Mouse (Mus musculus): ENCODE data around the gene Rbms3. TPM values are rescaled to one million over a fixed set of nuclear protein-coding genes. Genes with fewer than 3 reads are reported as not detected.

The Rbms3 gene
- polyA plus RNA-seq, 1 experiment from 2014 or later = 23.5 TPM

DNA sequence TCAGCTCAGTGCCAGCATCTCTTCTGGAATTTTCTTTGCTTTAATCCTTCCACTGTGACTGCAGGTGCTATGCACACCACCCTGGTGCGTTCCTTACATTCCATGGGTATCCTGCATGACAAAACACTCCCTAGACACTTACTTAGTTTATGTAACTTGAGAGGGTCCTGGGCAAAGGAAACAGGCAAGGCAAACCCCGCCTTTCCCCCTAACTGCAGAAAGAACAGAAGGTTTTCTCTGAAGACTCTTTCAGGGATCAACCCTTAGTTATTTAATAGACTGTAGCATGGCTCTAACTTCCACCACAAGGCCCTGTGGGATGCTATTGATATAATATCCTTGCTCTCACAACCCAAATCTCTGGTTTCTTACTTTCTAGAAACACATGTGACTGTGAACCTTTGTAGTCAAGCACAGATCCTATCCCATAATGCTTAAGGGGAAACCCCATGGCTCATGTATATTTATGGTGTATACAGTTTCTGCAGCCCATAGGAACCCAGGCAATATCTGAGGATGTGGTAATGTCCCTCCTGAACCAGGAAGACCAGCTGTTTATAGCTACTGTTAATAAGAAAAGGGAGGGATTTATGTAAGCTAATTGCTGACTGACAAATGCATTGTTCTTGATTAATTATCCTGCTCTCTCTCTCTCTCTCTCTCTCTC is 557.1 kb downstream of the Rbms3 start:
- ATAC-seq (replicated peaks; ENCODE audit: low FRiP score) = no peak
- Histone ChIP-seq H3K4me1 (replicated peaks; ENCODE audit: control insufficient read depth, insufficient read depth, low read length) (peaks cover 5% of the 10 kb centered on the region; the same call in 1 of the 2 replicates), H3K4me3 (ENCODE audit: low read depth, low read length) (no peak overlapping the region), H3K9ac (ENCODE audit: low read depth, low read length) (no peak overlapping the region), H3K27me3 (replicated peaks; ENCODE audit: control insufficient read depth, insufficient read depth, low read length) (no peaks in the 10 kb centered on the region), H3K4me2 (no peak overlapping the region), H3K36me3 (ENCODE audit: control insufficient read depth, insufficient read depth, low read length) (no peaks in the 10 kb centered on the region), H3K9me3 (ENCODE audit: control insufficient read depth, low read length) (no peaks in the 10 kb centered on the region), H3K27ac (ENCODE audit: low read depth, low read length) (no peak overlapping the region)
- no peak for DNase-seq (ENCODE audit: low spot score)
- WGBS = 37% methylated on average over 2 of the region's 2 CpGs

DNA sequence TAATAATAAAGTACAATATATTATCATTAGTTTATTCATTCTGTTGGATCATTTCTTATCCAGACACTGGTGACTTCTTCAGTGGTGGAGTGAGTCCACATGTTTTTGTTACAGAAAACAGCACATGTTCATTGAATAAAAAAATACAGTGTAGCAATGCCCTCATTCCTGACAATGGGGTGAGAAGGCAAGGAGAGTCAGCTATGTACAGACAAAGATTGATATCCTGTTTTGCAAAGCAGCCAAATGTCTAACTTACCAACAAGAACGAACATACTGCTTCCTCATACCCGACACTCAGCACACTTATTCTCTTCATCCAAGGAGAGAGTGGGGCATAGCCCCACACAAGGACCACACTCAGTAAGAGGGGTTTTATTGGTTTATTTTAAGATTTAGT is 559.1 kb downstream of the Rbms3 start:
- no peak overlapping the region for H3K4me3 ChIP-seq (ENCODE audit: low read depth, low read length)
- H3K9me3 ChIP-seq (ENCODE audit: control insufficient read depth, low read length) = no peaks in the 10 kb centered on the region
- H3K27me3 ChIP-seq (replicated peaks; ENCODE audit: control insufficient read depth, insufficient read depth, low read length) = no peaks in the 10 kb centered on the region
- no peaks in the 10 kb centered on the region for H3K36me3 ChIP-seq (ENCODE audit: control insufficient read depth, insufficient read depth, low read length)
- DNase-seq (ENCODE audit: low spot score) = no peak
- no peak overlapping the region for H3K4me2 ChIP-seq
- H3K4me1 ChIP-seq (replicated peaks; ENCODE audit: control insufficient read depth, insufficient read depth, low read length) = no peaks in the 10 kb centered on the region
- H3K27ac ChIP-seq (ENCODE audit: low read depth, low read length) = no peak overlapping the region
- WGBS = 75% methylated on average over 2 of the region's 2 CpGs
- no peak overlapping the region for H3K9ac ChIP-seq (ENCODE audit: low read depth, low read length)
- no peak for ATAC-seq (replicated peaks; ENCODE audit: low FRiP score)

DNA sequence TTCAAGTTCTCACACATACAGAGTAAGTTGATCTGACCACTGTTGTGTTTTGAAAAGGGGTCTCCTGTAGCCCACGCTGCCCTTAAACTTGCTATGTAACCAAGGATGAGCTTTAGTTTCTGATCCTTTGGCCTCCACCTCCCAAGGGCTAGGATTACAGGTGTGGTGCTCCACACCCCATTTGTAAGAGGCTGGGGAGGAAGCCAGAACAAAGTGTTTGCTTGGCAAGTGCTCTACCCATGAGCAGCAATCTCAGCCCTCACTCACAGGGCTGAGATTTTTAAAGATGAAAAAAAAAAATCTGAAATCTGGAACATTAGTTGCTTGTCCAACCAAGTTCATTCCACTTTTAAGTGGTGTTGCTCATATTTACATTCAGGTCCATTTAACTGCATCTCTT is 560.5 kb downstream of the Rbms3 start:
- Histone ChIP-seq H3K4me2 (no peak overlapping the region), H3K4me3 (ENCODE audit: low read depth, low read length) (no peak overlapping the region), H3K36me3 (ENCODE audit: control insufficient read depth, insufficient read depth, low read length) (no peaks in the 10 kb centered on the region), H3K27ac (ENCODE audit: low read depth, low read length) (no peak overlapping the region), H3K9ac (ENCODE audit: low read depth, low read length) (no peak overlapping the region), H3K4me1 (replicated peaks; ENCODE audit: control insufficient read depth, insufficient read depth, low read length) (no peaks in the 10 kb centered on the region), H3K27me3 (replicated peaks; ENCODE audit: control insufficient read depth, insufficient read depth, low read length) (no peaks in the 10 kb centered on the region), H3K9me3 (ENCODE audit: control insufficient read depth, low read length) (no peaks in the 10 kb centered on the region)
- ATAC-seq (replicated peaks; ENCODE audit: low FRiP score) = no peak
- DNase-seq (ENCODE audit: low spot score) = no peak
- WGBS = 85% methylated on average over 1 of the region's 1 CpGs

DNA sequence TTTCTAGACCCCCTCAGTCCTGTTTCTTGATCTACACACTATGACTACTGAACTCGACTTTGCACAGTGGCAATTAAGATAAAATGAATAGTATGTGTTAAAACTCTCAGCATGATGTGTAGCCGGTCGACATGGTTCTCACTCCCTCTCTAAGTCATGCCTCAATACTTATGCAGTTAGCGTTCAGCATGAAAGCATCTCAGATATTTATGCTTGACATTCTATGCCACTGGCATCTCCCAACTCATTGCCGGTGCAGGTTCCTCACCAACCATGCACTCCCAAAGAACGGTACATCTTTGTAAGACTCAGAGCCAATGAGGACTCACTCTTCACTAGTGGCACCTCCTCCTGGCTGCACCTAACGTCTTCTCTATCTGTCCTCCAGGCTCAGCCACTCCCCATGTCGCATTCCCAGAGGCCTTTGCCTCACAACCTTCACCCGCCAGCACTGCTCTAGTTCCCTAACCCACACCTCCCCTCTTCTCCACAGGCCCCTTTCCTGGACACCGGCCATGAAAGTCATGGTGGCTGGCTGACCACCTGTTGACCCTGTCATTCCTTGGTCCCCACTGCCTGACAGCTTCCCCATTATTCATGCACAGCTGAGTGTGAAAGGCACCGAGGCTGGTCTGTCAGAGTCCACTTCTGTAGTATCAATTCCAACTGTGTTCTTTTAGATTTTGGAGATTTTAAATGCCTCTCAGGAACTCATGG is 561.9 kb downstream of the Rbms3 start:
- Histone ChIP-seq H3K4me2 (no peak overlapping the region), H3K9me3 (ENCODE audit: control insufficient read depth, low read length) (no peaks in the 10 kb centered on the region), H3K27me3 (replicated peaks; ENCODE audit: control insufficient read depth, insufficient read depth, low read length) (no peaks in the 10 kb centered on the region), H3K4me1 (replicated peaks; ENCODE audit: control insufficient read depth, insufficient read depth, low read length) (no peaks in the 10 kb centered on the region), H3K4me3 (ENCODE audit: low read depth, low read length) (no peak overlapping the region), H3K9ac (ENCODE audit: low read depth, low read length) (no peak overlapping the region), H3K27ac (ENCODE audit: low read depth, low read length) (no peak overlapping the region), H3K36me3 (ENCODE audit: control insufficient read depth, insufficient read depth, low read length) (no peaks in the 10 kb centered on the region)
- WGBS = 83% methylated on average over 11 of the region's 11 CpGs
- ATAC-seq (replicated peaks; ENCODE audit: low FRiP score) (no peak), DNase-seq (ENCODE audit: low spot score) (no peak)

DNA sequence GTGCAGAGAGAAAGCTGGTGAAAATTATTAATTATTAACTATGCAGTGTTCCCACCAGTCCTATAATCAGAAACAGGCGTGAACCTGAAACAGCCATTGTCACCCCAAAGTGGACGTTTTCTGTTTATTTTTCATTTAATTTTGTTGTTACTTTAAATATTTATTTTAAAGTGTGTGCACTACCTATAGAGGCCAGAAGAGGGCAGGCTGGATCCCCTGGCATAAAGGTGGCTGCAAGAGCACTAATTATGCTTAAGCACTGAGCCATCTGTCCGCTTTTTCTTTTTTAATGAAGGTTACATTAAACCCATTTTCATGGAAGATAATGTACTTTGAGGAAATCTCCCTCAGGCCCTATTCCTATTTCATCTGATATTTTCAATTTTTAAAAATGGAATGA is 563.2 kb downstream of the Rbms3 start:
- Histone ChIP-seq H3K9me3 (ENCODE audit: control insufficient read depth, low read length) (no peaks in the 10 kb centered on the region), H3K4me2 (no peak overlapping the region), H3K4me1 (replicated peaks; ENCODE audit: control insufficient read depth, insufficient read depth, low read length) (no peaks in the 10 kb centered on the region), H3K27ac (ENCODE audit: low read depth, low read length) (no peak overlapping the region), H3K36me3 (ENCODE audit: control insufficient read depth, insufficient read depth, low read length) (no peaks in the 10 kb centered on the region), H3K9ac (ENCODE audit: low read depth, low read length) (no peak overlapping the region), H3K4me3 (ENCODE audit: low read depth, low read length) (no peak overlapping the region), H3K27me3 (replicated peaks; ENCODE audit: control insufficient read depth, insufficient read depth, low read length) (no peaks in the 10 kb centered on the region)
- WGBS = 75% methylated on average over 3 of the region's 3 CpGs
- DNase-seq (ENCODE audit: low spot score) = no peak
- no peak for ATAC-seq (replicated peaks; ENCODE audit: low FRiP score)

DNA sequence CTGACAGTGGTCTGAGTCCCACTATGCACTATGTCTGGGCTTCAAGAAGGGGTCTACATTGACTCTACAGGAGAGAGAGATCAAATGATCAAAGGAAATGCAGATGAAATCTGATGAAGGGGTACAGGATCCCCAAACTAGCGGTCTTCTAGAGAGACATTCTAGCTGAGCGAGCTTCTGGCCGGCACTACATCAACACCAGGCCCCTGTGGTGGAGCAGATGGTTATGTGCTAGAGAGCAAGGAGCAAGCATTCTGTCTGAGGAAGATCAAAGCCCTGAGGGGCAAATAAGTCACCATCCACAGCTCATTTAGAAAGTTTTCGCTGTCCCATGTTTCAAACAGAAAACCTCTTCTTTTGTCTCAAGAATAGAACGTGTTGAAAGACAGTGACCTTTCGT is 564.1 kb downstream of the Rbms3 start:
- DNase-seq (ENCODE audit: low spot score) (no peak), ATAC-seq (replicated peaks; ENCODE audit: low FRiP score) (no peak)
- H3K36me3 ChIP-seq (ENCODE audit: control insufficient read depth, insufficient read depth, low read length) = no peaks in the 10 kb centered on the region
- no peak overlapping the region for H3K4me3 ChIP-seq (ENCODE audit: low read depth, low read length)
- no peak overlapping the region for H3K4me2 ChIP-seq
- no peaks in the 10 kb centered on the region for H3K9me3 ChIP-seq (ENCODE audit: control insufficient read depth, low read length)
- no peak overlapping the region for H3K9ac ChIP-seq (ENCODE audit: low read depth, low read length)
- H3K27ac ChIP-seq (ENCODE audit: low read depth, low read length) = no peak overlapping the region
- H3K27me3 ChIP-seq (replicated peaks; ENCODE audit: control insufficient read depth, insufficient read depth, low read length) = no peaks in the 10 kb centered on the region
- WGBS = 87% methylated on average over 6 of the region's 6 CpGs
- no peaks in the 10 kb centered on the region for H3K4me1 ChIP-seq (replicated peaks; ENCODE audit: control insufficient read depth, insufficient read depth, low read length)

DNA sequence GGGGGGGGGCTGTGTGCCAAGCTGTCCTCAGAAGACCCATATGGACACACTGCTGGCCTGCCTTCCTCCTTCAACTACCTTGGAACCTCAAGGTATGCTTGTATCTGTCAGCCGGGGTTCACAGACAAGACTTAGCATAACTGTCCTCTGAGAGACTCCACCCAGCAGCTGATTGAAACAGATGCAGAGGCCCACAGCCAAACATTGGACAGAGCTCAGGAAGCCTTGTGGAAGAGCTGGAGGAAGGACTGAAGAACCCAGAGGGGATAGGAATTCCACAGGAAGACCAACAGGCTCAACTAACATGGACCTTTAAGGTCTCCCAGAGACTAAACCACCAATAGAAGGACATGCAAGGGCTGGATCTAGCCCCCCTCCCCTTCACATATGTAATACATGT is 570.1 kb downstream of the Rbms3 start:
- 94% methylated on average over 1 of the region's 1 CpGs for WGBS

DNA sequence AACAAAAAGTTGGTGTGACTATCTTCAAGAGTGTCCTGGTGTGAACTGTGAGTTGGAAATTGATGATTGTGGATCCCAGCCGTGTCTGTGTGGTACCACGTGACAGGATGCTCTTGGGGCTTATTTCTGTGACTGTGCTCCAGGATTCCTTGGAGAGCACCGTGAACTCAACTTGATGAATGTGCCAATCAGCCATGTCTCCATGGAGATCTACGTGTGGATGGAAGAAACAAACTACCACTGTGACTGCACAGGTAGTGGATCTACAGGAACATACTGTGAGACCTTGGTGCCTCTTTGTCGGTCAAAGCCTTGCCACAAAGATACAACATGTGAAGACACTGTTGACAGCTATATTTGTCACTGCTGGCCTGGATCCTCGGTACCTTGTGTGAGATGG is 570.6 kb downstream of the Rbms3 start:
- Histone ChIP-seq H3K9ac (ENCODE audit: low read depth, low read length) (no peak overlapping the region), H3K27me3 (replicated peaks; ENCODE audit: control insufficient read depth, insufficient read depth, low read length) (no peaks in the 10 kb centered on the region), H3K4me3 (ENCODE audit: low read depth, low read length) (no peak overlapping the region), H3K4me1 (replicated peaks; ENCODE audit: control insufficient read depth, insufficient read depth, low read length) (no peaks in the 10 kb centered on the region), H3K9me3 (ENCODE audit: control insufficient read depth, low read length) (no peaks in the 10 kb centered on the region), H3K27ac (ENCODE audit: low read depth, low read length) (no peak overlapping the region), H3K36me3 (ENCODE audit: control insufficient read depth, insufficient read depth, low read length) (no peaks in the 10 kb centered on the region), H3K4me2 (no peak overlapping the region)
- DNase-seq (ENCODE audit: low spot score) (no peak), ATAC-seq (replicated peaks; ENCODE audit: low FRiP score) (no peak)
- 87% methylated on average over 6 of the region's 6 CpGs for WGBS

More for the DNA sequence above, 570.1 kb downstream of the Rbms3 start:
- ATAC-seq (replicated peaks; ENCODE audit: low FRiP score) = no peak
- H3K9me3 ChIP-seq (ENCODE audit: control insufficient read depth, low read length) = no peaks in the 10 kb centered on the region
- H3K4me3 ChIP-seq (ENCODE audit: low read depth, low read length) = no peak overlapping the region
- no peak overlapping the region for H3K9ac ChIP-seq (ENCODE audit: low read depth, low read length)
- H3K36me3 ChIP-seq (ENCODE audit: control insufficient read depth, insufficient read depth, low read length) = no peaks in the 10 kb centered on the region
- H3K27ac ChIP-seq (ENCODE audit: low read depth, low read length) = no peak overlapping the region
- no peak for DNase-seq (ENCODE audit: low spot score)
- no peaks in the 10 kb centered on the region for H3K4me1 ChIP-seq (replicated peaks; ENCODE audit: control insufficient read depth, insufficient read depth, low read length)
- H3K27me3 ChIP-seq (replicated peaks; ENCODE audit: control insufficient read depth, insufficient read depth, low read length) = no peaks in the 10 kb centered on the region
- H3K4me2 ChIP-seq = no peak overlapping the region

DNA sequence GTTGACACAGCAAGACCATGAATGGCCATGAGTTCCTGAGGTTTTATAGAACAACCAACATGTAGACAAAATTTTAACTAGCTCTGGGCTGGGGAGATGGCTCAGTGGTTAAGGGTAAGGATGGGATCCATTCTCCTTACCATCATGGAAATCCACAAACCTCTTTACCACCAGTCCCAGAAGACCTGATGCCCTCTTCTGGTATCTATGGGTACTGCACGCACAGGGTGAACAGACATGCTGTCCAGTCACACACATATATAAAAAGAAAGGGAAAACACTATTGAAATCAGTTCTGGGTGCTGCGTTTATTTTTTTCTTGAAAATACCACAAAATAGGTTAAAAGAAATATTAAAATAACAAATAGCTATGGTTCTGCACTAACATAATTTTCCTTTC is 577.8 kb downstream of the Rbms3 start:
- 96% methylated on average over 2 of the region's 2 CpGs for WGBS
- DNase-seq (ENCODE audit: low spot score) = no peak
- Histone ChIP-seq H3K4me3 (ENCODE audit: low read depth, low read length) (no peak overlapping the region), H3K27me3 (replicated peaks; ENCODE audit: control insufficient read depth, insufficient read depth, low read length) (no peaks in the 10 kb centered on the region), H3K9ac (ENCODE audit: low read depth, low read length) (no peak overlapping the region), H3K4me2 (no peak overlapping the region), H3K27ac (ENCODE audit: low read depth, low read length) (no peak overlapping the region), H3K4me1 (replicated peaks; ENCODE audit: control insufficient read depth, insufficient read depth, low read length) (no peaks in the 10 kb centered on the region), H3K9me3 (ENCODE audit: control insufficient read depth, low read length) (no peaks in the 10 kb centered on the region), H3K36me3 (ENCODE audit: control insufficient read depth, insufficient read depth, low read length) (no peaks in the 10 kb centered on the region)
- no peak for ATAC-seq (replicated peaks; ENCODE audit: low FRiP score)
